Mouse (Mus musculus) forebrain, embryonic 16.5 days (tissue): ENCODE measurements around the gene Tmppe. TPM values are rescaled to one million over a fixed set of nuclear protein-coding genes. Genes with fewer than 3 reads are reported as not detected.
"Not testable (repeated sequence)": the region's sequence is repeated elsewhere in the genome, so short reads cannot be mapped to it uniquely, and the experiment has no call there.

ENCODE experiments used
- ATAC-seq: fragments of 200-750 bp; cut with Nextera tagmentation; 2 replicates; pipeline ENCODE4 v1.8.0; 2017; ENCODE audit warnings: mild to moderate bottlenecking, moderate library complexity
- H3K27ac ChIP-seq: fragments of 300-500 bp; sonication (generic); 2 replicates; pipeline ENCODE4 v1.5.1; 2014; ENCODE audit warnings: low read length, control low read depth
- H3K27me3 ChIP-seq: fragments of 300-500 bp; sonication (generic); replicated peaks from 2 replicates; pipeline ENCODE4 v1.6.1; 2014; ENCODE audit warnings: low read length; ENCODE audit not compliant: control insufficient read depth, insufficient read depth
- H3K36me3 ChIP-seq: fragments of 300-500 bp; sonication (generic); 2 replicates; pipeline ENCODE4 v1.6.1; 2014; ENCODE audit not compliant: control insufficient read depth, insufficient read depth
- H3K4me1 ChIP-seq: fragments of 300-500 bp; sonication (generic); replicated peaks from 2 replicates; pipeline ENCODE4 v1.6.1; 2014; ENCODE audit warnings: low read length; ENCODE audit not compliant: control insufficient read depth, insufficient read depth
- H3K4me2 ChIP-seq: fragments of 300-500 bp; sonication (generic); 2 replicates; pipeline ENCODE4 v1.6.1; 2014; ENCODE audit warnings: mild to moderate bottlenecking, low read length, control low read depth
- H3K4me3 ChIP-seq: fragments of 300-500 bp; sonication (generic); replicated peaks from 2 replicates; pipeline ENCODE4 v1.5.1; 2014; ENCODE audit warnings: mild to moderate bottlenecking, low read length, control low read depth
- H3K9ac ChIP-seq: fragments of 300-500 bp; sonication (generic); replicated peaks from 2 replicates; pipeline ENCODE4 v1.6.1; 2014; ENCODE audit warnings: low read depth, low read length, control low read depth
- H3K9me3 ChIP-seq: fragments of 300-500 bp; sonication (generic); 2 replicates; pipeline ENCODE4 v1.6.1; 2016; ENCODE audit warnings: low read length; ENCODE audit not compliant: control insufficient read depth
- WGBS: fragments of 180-500 bp; shearing (Covaris S2); extraction: QIAGEN DNeasy Blood & Tissue Kit; methylation state at CpG from one replicate; pipeline ENCODE4 v1.1.7; 2014; 5-methylcytosine and 5-hydroxymethylcytosine counted together
- polyA plus RNA-seq: library from polyadenylated mRNA; unstranded; fragments of >200 nt; fragmentation: Nextera tagmentation; extraction: Ambion mirVana; gene quantifications from 2 replicates; pipeline ENCODE4 v1.2.1, GENCODE M21; 2015

Gene Tmppe
- polyA plus RNA-seq, 1 experiment from 2014 or later = 9.2 TPM

DNA sequence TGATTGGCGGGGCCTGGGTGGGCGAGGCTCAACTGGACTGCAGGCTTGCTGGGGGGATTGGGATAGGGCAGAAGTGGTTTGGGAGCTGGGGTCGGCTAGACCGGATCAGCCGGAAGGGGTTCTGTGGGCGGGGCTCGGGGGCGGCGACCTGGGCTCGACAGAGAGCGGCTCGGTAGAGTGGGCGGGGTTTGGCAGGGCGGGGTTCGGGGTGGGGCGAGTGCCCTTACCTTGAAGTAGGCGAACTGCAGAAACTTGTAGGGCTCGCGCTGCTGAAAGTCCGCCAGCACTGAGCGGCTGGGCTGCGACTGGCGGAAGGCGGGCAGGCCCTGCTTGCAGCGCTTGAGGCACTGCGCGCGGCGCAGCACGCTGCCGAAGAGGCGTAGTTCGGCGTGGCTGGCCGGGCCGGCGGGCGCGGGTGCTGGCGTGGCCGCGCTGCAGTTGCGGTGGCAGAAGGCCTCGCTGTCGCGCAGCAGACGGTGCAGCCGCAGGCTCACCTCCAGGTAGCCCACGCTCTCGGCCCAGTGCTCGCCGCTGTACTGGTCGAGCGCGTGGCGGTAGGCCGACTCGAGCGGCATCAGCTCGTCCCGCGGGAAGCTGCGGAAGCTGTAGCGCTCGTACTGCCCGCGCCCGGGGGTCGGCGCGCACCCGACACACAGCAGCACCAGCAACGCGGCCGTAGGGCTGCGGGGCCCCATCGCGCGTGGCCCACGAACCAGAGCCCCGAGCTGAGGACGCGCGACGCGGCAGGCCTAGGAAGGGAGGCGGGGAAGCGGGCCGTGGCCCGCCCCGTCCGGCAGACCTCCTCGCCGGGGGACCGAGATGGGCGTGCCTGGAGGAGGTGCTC is 10.8 kb upstream of the Tmppe start, which contains the start of gene Crtap:
Gene Crtap, minus strand, starts transcription at position 771 of the 844 bp plus-strand sequence.
- no peaks in the 10 kb centered on the region for H3K36me3 ChIP-seq
- 1% methylated on average over 96 of the region's 96 CpGs for WGBS
- no peaks in the 10 kb centered on the region for H3K27me3 ChIP-seq
- peak within 1 kb of the TSS; percentile 79 for H3K4me3 ChIP-seq
- peak within 1 kb of the TSS; percentile 74 for H3K4me2 ChIP-seq
- no peaks in the 10 kb centered on the region for H3K9me3 ChIP-seq
- H3K9ac ChIP-seq = peak within 1 kb of the TSS; percentile 76
- H3K4me1 ChIP-seq = 0 out of 2 replicates have a peak, but pooled peaks cover 3% of the 10 kb centered on the region
- ATAC-seq = peak; percentile 77
- H3K27ac ChIP-seq = no peak within 1 kb of the TSS

DNA sequence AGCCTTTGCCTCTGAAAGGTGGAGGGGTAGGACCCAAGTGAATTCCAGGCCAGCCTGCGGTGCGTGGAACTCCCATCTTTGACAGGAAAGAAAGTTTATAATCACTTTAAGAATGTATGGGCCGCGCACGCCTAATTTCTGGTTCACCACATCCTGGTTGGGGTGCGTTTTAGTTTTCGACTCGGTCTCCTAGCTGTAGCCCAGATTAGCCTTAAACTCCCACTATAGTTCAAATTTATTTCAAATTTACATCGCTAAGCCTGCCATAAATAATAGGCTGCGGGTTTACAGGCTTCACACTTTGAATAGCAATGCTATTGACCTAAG is 10.2 kb upstream of the Tmppe start:
- ATAC-seq = no peak
- Histone ChIP-seq H3K9me3 (no peaks in the 10 kb centered on the region), H3K9ac (peak overlapping the region; percentile 76), H3K4me3 (peak overlapping the region; percentile 79), H3K36me3 (no peaks in the 10 kb centered on the region), H3K27ac (no peak overlapping the region), H3K4me1 (0 out of 2 replicates have a peak, but pooled peaks cover 3% of the 10 kb centered on the region), H3K4me2 (peak overlapping the region; percentile 74), H3K27me3 (no peaks in the 10 kb centered on the region)
- 3% methylated on average over 10 of the region's 10 CpGs for WGBS

GRCm38 (mm10) chr9:114394136-114394535 is 6.8 kb upstream of the Tmppe start:
- not testable (repeated sequence) for H3K27me3 ChIP-seq, H3K36me3 ChIP-seq, H3K27ac ChIP-seq, ATAC-seq, H3K4me2 ChIP-seq, H3K9ac ChIP-seq, H3K4me3 ChIP-seq, H3K4me1 ChIP-seq, H3K9me3 ChIP-seq
- 62% methylated on average over 6 of the region's 6 CpGs for WGBS

- ATAC-seq = no peak
- WGBS = 90% methylated on average over 8 of the region's 8 CpGs
- H3K4me1 ChIP-seq = 0 out of 2 replicates have a peak, but pooled peaks cover 3% of the 10 kb centered on the region
- no peak overlapping the region for H3K9ac ChIP-seq
- no peaks in the 10 kb centered on the region for H3K27me3 ChIP-seq
- H3K36me3 ChIP-seq = no peaks in the 10 kb centered on the region
- no peaks in the 10 kb centered on the region for H3K9me3 ChIP-seq
- H3K27ac ChIP-seq = no peak overlapping the region
- no peak overlapping the region for H3K4me2 ChIP-seq
- H3K4me3 ChIP-seq = no peak overlapping the region
These were observed 6.2 kb upstream of the Tmppe start for GRCm38 (mm10) chr9:114394677-114395076.

- no peak overlapping the region for H3K27ac ChIP-seq
- 0 out of 2 replicates have a peak, but pooled peaks cover 3% of the 10 kb centered on the region for H3K4me1 ChIP-seq
- H3K4me2 ChIP-seq = no peak overlapping the region
- H3K27me3 ChIP-seq = no peaks in the 10 kb centered on the region
- WGBS = 90% methylated on average over 4 of the region's 4 CpGs
- no peak for ATAC-seq
- no peak overlapping the region for H3K9ac ChIP-seq
- no peaks in the 10 kb centered on the region for H3K36me3 ChIP-seq
- no peak overlapping the region for H3K4me3 ChIP-seq
- no peaks in the 10 kb centered on the region for H3K9me3 ChIP-seq
These were observed 5.6 kb upstream of the Tmppe start for GRCm38 (mm10) chr9:114395258-114395657.

DNA sequence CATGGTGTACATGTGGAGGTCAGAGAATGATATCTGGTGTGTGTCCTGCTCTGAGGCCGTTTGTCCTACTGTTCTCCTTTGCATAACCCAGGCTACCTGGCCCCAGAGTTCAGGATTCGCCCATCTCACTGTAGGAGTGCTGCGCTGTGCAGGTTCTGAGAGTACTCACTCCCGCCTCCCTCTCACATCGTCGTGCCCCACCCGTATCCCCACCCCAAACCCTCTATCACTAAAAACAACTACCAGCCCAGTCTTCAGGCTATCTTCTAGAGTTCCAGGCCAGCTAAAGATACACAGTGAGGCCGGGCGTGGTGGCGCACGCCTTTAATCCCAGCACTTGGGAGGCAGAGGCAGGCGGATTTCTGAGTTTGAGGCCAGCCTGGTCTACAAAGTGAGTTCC is 1.2 kb upstream of the Tmppe start:
- Histone ChIP-seq H3K27ac (no peak overlapping the region), H3K36me3 (no peaks in the 10 kb centered on the region), H3K9ac (no peak overlapping the region), H3K9me3 (no peaks in the 10 kb centered on the region), H3K27me3 (no peaks in the 10 kb centered on the region), H3K4me3 (no peak overlapping the region), H3K4me1 (peaks cover 11% of the 10 kb centered on the region), H3K4me2 (no peak overlapping the region)
- WGBS = 92% methylated on average over 12 of the region's 12 CpGs
- ATAC-seq = no peak

GRCm38 (mm10) chr9:114400588-114400948 is 337 bp upstream of the Tmppe start:
- Histone ChIP-seq H3K27ac (peak overlapping the region; percentile 84), H3K9me3 (no peaks in the 10 kb centered on the region), H3K36me3 (no peaks in the 10 kb centered on the region; the same call in 1 of the 2 replicates), H3K4me1 (peaks cover 11% of the 10 kb centered on the region), H3K4me2 (peak overlapping the region; percentile 83), H3K27me3 (no peaks in the 10 kb centered on the region), H3K9ac (peak overlapping the region; percentile 88), H3K4me3 (peak overlapping the region; percentile 92)
- WGBS = 21% methylated on average over 5 of the region's 5 CpGs
- no peak for ATAC-seq

DNA sequence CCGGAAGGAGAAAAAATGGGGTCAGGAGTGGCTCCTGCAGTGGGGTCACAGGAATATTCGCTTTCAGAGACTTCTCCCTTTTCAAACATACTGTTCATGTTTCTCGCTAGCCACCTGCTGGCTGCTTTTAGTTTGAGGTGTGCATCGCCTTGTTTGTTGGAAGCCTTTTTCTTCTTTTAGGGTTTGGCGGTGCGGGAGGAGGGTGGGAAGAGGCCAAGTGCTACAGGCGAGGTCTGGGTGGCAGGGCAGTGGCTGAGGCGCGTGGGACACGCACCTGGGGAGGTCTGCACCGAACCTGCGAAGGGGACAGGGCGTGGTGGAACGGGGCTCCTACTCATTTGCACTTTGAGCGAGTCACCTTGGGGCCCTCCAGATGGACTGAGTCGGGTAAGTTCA is 778 bp downstream of the Tmppe start:
- 2% methylated on average over 16 of the region's 16 CpGs for WGBS
- no peaks in the 10 kb centered on the region for H3K9me3 ChIP-seq
- H3K9ac ChIP-seq = peak overlapping the region; percentile 88
- peak overlapping the region; percentile 84 for H3K27ac ChIP-seq
- H3K36me3 ChIP-seq = peaks cover 3% of the 10 kb centered on the region; the same call in 1 of the 2 replicates
- peak overlapping the region; percentile 92 for H3K4me3 ChIP-seq
- ATAC-seq = no peak
- H3K4me1 ChIP-seq = peaks cover 11% of the 10 kb centered on the region
- peak overlapping the region; percentile 83 for H3K4me2 ChIP-seq
- no peaks in the 10 kb centered on the region for H3K27me3 ChIP-seq

DNA sequence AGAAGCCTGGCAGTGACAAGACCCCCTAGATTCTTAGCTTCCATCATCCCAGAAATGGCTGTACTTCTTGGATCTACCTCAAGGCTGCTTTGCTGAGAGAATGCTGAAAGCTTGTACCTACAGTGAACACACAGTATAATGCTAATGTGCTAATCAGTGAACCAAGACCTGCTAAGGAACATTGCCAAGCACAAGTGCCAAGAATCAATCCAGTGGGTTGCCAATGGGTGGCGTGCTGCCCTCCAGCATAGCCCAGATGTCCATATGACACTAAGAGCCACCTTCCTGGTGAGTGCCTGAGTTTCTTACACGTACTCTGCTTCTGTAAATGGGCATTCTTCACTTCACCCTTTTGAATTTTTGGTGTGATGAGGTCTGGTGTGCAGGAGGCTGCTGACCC is 6.8 kb downstream of the Tmppe start:
- Histone ChIP-seq H3K4me1 (no peaks in the 10 kb centered on the region), H3K9ac (no peak overlapping the region), H3K36me3 (peaks cover 3% of the 10 kb centered on the region; the same call in 1 of the 2 replicates), H3K9me3 (no peaks in the 10 kb centered on the region), H3K27me3 (no peaks in the 10 kb centered on the region), H3K4me2 (no peak overlapping the region), H3K4me3 (no peak overlapping the region), H3K27ac (no peak overlapping the region)
- ATAC-seq = 0 out of 2 replicates have a peak, but pooled peaks have one; percentile 31
- 68% methylated on average over 2 of the region's 2 CpGs for WGBS
